Mouse (Mus musculus): ENCODE measurements at regions not wholly inside any gene's neighbourhood (a gene's known extent, or its start where the extent isn't known, plus 50 kb on each side); places are given as distances from the start of the nearest gene placed in this dataset.

- TF ChIP-seq POLR2A (IDR thresholded peaks at IDR 0.05; ENCODE audit: borderline replicate concordance, extremely low read depth, insufficient read depth, insufficient read length, poor library complexity, severe bottlenecking) (no peak), CTCF (IDR thresholded peaks at IDR 0.05; ENCODE audit: borderline replicate concordance, extremely low read depth, insufficient read depth, insufficient read length) (no peak)
Measured at GRCm38 (mm10) chr13:46129236-46129855, 144.2 kb upstream of the Stmnd1 start.
